ENCODE assay signal across 14 mouse cellular contexts in the genomic region with DNA sequence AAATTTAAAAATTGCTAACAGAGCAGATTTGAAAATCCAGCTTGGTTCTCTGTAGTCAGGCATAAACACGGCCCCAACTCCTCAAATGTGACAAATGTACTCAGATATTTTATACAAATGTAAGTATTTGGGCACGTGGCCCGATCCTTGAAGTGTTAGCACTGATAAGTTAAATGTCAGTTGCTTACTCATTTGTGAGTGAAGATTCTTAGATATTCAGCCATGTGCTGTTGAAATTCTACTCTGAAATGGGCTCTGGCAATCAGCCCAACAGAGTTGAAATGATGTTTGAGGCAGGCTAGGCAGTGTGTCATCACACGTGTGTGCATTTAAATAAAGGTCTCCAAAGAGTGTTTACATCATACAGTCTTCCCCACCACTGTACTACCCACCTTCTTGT.
"Had no signal": no experiment of that assay in that cellular context is flagged by ENCODE, and none has a peak within 500 bp of the region (broad histone marks: within the 10 kb centered on the region; RNA-seq: fewer than 3 reads in every experiment).

No protein-coding gene starts in this region.

- H3K36me3 ChIP-seq: limb, embryonic 10.5 days; liver, embryonic 15.5 days; midbrain, embryonic 15.5 days; neural tube, embryonic 12.5 days had no signal

- DNase-seq: kidney, postnatal 25 days; lung, adult 2 months; lung, postnatal 14 days; thymus, adult 18-20 months; thymus, postnatal 14 days had no signal

- H3K27ac ChIP-seq: left cerebral cortex, adult 2 months; limb, embryonic 10.5 days; liver, embryonic 15.5 days; macrophage; midbrain, embryonic 15.5 days; neural tube, embryonic 12.5 days had no signal

- H3K9me3 ChIP-seq: limb, embryonic 10.5 days; liver, embryonic 15.5 days; megakaryocyte, embryonic 14.5 days; midbrain, embryonic 15.5 days; neural tube, embryonic 12.5 days had no signal

- H3K4me2 ChIP-seq: liver, embryonic 11.5 days; liver, embryonic 15.5 days; midbrain, embryonic 11.5 days; midbrain, embryonic 15.5 days; neural tube, embryonic 12.5 days had no signal

- H3K4me3 ChIP-seq: left cerebral cortex, adult 2 months; limb, embryonic 10.5 days; liver, embryonic 15.5 days; megakaryocyte, embryonic 14.5 days; midbrain, embryonic 15.5 days; neural tube, embryonic 12.5 days had no signal

- ATAC-seq: midbrain, embryonic 15.5 days had no signal

- H3K27me3 ChIP-seq: liver, embryonic 15.5 days; megakaryocyte, embryonic 14.5 days; midbrain, embryonic 15.5 days; neural tube, embryonic 12.5 days had no signal

- H3K4me1 ChIP-seq: midbrain, embryonic 15.5 days; neural tube, embryonic 12.5 days had no signal

- H3K9ac ChIP-seq: liver, embryonic 15.5 days; midbrain, embryonic 15.5 days; neural tube, embryonic 12.5 days had no signal
